Mouse (Mus musculus) heart, adult 9 months (tissue): ENCODE data around the gene Max.
A peak's percentile ranks its signal among the peaks of the same experiment; 100 is the strongest.

ENCODE experiments used
- DNase-seq, 2 experiments: peaks; one replicate each; pipeline ENCODE4 v3.0.0; 2022; ENCODE audit warnings: low spot score in 2 of 2

Gene Max

GRCm38 (mm10) chr12:76961932-76962891 lies at the start of gene Max:
TSS of gene Max (minus strand) at chr12:76962201.
- DNase-seq = peak; percentile 100

DNA sequence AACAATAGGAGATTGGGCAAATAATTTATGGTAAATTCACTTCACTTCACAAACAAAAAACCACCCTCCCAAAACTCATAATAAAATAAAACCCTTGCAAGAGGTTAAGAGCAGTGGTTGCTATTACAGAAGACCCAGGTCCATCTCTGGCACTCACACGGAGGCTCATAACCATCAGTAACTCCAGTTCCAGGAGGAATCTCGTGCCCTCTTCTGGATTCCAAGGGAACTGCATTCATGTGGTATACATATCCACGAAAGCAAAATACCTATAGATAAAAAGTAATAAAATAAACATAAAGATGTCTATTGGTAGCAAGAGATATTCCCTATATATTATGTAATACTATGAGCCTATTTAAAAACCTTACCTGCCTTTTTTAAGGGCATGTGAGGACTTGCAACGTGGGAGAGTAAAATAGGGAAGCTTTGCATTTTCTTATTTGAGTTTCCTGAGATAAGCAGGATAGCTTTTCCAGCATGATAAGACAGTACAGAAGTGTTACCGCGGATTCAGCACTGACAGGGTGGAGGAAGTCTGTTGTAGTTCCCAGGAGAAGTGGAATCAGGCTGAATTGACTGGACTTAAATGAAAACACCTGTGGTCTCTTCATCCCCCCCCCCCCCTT lies 49.2 kb upstream of the Max start:
- DNase-seq = peak in 1 of 2 experiments; percentile 6

- DNase-seq = no peak
Observed at GRCm38 (mm10) chr12:77009202-77010030, 47.4 kb upstream of the Max start.

DNA sequence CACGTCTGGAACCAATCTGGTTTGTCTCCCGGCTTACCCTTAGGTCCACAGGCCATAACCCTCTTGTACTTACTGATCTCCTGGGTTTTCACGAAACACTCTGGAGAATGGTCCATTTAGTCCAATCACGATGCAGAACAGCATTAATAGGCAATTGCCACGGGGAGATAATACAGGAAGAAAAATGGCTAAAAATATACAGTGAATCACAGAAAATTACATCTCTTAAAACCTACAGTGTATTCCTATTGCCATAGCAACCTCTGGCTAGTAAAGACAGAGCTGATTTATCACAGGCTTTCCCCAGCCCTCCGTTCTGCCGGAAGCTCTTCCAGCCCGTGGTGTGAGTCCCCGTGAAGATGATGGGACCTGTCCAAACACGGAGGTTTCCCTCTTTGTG lies 42.9 kb upstream of the Max start:
- DNase-seq = no peak

DNA sequence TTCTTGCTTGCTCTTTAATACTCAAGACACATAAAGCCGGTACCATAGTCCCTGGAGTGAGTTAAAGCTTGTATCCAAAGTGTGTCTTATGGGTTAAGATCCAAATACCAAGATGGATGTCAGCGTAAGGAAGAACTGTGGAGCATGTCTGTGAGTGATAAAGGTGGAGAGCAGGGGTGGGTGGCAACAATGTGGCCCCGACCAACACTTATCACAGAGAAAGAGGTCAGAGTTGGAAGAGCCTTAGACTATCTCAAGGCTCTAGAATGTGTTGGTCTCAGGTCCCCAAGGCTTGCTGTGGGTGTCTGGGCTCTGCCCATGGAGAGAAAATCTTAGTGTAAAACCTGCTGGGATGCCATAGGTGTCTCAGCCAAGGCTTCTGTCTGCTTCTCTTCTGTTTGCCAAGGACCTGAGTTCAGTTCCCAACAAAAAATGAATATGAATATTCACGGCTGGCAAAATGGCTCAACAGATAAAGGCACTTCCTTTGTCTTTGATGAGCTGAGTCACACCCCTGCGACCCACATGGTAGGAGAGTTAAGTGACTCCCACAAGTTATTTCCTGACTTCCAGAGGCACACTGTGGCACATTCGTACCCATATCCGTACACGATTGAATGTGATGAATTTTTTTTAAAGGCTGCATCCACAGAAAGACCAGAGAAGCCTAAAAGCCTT lies 40.7 kb upstream of the Max start:
- no peak for DNase-seq

GRCm38 (mm10) chr12:77001312-77001711 lies 39.3 kb upstream of the Max start:
- no peak for DNase-seq

- peak; percentile 13 to 38 for DNase-seq
Observed at GRCm38 (mm10) chr12:77000705-77001284, 38.8 kb upstream of the Max start.

DNA sequence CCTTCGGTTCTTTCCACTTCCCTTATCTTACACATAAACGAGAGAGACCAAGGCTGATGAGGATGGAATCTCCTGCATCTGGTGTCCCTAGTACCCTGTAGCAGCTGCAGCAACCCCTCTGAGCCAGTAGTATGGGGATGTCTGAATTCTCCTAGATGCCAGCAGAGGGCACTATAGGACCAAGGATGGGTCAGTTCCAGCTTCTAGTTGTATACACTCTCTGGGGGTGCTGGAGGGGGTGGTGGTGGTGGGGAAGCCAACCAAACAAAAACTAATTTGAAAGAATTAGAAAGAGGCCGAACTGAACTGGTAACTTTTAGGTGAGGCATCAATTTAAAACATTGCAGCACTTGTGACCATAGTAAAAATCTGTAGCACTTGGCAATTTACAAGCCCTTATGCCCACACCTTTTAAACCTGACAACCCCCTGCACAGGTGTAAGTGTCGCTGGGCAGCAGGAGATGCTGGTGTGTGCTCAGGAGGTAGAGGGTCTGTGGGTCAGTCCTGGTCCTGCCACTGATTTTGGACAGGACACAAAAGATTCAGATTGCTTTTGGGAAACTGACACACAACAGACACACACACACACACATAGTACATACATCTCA lies 38.2 kb upstream of the Max start:
- peak; percentile 48 to 51 for DNase-seq

DNA sequence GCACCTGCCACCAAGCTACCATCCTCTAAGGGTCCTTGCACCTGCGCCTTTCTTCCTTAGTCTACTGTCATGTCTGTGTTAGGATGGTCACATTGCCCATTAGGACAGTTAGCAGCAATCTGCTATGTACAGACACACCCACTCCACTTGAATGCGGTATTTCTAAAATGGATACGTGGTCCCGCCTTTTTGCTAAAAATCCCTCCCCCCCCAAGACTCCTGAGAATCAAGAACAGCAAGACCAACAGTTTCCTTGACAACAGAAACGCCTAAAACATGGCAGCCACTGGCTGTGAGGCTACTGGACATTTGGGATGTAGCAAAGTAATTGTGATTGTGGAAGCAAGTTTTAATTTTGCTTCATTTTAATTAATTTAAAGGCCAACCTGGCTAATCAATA lies 32.8 kb upstream of the Max start:
- DNase-seq = no peak

DNA sequence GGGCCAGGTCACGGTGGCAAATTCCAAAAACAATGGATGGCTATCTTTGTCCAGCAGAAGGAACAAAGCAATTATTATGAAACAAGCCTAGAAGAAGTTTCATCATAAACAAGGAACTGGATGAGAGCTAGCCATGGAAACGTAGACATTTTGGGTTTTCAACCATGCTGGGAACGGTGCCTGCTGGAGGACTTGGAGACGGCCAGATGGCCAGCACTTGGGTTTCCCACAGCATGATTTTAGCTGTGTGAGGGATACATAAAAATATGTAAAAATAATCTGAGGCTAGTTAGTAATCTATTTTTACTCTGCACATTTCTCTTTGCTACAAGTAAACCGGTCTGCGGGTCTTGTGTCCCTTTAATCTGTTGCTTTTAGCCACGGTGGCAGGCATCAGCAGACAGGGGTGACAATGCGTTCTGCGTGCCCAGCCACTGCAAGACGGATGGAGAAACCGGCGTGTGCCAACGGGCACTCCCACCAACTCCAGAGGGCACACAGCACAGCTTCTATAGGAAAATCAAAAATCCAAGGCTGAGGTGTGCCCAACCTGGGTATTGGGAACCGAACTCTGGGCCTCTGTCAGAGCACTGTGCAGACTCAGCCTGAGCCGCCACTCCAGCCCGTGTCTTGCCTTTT lies 31.0 kb upstream of the Max start:
- DNase-seq = no peak

DNA sequence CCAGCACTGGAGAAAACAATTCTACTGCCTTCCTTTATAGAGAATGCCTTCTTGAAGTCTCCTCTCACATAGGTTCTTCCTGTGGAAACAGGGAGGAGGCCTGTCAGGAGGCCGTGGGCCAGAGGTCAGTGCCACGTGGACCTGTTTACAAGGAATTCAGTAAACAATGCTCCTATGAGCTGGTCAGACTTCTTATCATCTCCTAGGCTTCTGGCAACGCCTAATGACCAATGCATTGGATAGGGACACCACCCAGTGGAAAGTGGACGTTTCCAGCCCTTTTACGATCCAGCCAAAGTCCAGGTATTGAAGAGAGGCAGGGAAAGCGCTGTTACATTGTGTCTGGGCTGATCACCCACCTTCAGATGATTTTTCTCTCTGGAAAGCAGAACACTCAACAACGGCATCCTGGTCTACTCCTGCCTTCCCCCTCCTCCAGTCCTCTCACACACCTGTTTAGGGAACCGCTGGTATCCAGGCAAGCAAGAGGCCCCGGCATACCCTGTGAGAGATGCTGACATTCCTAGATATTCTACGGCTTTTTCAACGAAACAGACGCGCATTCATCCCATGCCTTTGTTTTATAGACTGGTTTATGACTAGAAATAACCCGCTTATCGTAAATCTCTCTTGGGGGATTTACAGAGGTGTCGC lies 20.9 kb upstream of the Max start:
- no peak for DNase-seq

GRCm38 (mm10) chr12:76979530-76979929 lies 17.5 kb upstream of the Max start:
- no peak for DNase-seq

DNA sequence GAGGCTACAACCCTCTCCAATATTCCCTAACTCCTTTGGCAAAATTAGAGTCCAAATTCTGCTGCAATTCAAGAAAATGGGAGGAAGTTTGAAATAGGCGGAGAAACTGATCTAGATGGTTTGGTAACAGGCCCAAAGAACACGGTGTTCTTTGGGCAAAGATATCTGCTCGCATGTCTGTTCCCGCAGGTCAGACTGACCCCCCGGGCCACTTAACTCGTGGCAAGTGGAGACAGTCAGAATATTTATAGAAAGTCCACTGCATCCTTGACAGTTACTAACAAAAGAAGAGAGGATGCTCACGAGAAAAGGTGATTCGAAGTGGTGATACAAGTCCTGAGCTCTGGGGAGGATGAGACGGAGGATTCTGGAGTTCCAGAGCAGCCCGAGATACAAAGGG lies 10.7 kb upstream of the Max start:
- DNase-seq = peak; percentile 21 to 40

DNA sequence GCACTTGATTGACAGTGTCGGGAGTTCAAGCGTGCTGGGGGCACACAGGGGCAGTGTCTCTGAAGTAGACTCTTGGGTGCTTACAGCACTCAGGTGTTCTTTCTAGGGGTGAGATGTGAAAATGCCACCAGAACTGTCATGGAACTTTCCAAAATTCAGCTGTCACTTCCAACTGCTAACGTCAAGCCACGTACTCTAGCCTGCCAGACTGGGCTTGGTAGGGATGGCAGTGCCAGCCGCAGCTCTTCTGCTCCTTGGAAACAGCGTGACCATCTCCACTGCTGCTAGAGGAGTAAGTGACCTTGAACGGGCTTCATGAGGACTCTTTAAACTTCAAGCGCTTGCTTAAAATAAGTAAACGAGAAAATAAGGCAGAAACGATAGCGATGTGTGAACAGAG lies 10.2 kb upstream of the Max start:
- DNase-seq = peak; percentile 61 to 70

GRCm38 (mm10) chr12:76971642-76972221 lies 9.7 kb upstream of the Max start:
- no peak for DNase-seq

DNA sequence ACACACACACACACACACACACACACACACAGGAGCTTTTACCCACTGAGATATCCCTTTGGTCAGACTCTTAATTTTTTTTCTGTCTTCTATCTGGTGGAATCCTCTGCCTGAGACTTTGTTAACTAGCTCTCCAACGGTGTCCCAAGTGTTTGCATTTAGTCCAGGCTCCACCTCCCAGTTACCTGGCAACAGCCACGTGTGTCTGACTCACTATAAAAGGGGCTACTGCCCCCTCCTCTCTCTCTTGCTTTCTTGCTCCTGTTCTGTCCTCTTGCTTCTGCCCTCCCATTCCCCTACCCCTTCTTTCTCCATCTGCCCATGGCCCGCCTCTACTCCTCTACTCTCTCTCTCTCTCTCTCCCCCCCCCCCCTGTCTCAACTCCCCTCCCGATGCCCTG lies 3.9 kb upstream of the Max start:
- no peak for DNase-seq

DNA sequence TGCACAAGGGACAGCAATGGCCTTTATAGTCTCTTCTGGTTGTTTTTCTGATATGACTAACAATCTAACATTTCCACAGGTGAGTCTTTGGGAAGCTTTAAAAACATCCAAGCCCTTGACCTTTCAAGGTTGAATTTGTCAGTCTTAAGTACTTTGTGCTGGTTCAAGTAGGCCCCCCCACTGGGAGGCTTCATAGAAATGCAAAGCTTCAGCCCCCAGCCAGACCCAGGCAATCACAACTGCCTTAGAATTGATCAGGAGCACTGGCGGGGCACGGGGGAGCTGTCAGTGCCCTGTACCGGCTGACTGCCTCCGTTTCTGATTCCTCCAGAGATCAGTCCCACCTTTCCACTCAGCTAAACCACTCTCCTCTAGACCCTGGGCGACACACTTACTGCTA lies 3.1 kb upstream of the Max start:
- DNase-seq = no peak

DNA sequence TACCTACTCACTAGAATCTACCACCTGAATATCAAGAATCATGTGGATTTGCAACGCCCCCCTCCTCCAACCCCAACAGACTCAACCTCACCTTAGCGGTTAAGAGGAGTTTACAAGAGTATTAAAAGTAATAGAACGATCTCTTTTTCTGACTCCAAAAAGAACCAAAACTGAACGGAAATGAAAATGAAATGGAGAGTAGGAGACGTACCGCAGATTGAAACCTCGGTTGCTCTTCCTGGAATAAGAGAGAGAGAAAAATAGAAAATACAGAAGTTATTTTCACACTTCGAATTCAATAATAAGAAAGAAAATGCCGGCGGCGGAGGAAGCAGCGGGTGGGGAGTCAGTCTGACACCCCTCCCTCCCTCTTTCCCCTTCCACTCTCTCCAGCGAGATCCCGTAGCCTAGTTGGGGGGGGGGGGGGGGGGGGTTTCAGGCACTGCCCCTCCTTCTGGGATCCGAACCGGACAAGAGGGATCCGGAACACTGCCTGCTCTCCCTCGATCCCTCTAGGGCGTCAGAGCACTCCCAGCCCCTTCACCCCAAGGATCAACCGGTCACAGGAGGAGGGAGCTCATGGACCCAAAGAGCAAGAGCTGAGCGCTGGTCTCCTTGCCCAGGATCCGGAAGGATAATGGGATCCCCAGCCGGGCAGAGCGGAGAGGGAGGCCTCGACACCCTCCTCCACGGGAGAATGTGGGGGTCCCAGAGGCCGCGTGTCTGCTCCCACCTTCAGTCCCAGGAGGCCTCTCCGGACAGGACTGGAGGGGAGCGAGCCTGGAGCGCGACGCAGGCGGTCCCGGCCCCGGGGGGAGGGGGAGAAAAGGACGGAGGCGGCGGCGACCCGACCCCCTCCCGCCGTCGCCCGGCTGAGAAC lies 709 bp downstream of the Max start:
- no peak for DNase-seq
